Mouse (Mus musculus) spleen, adult 12 weeks (tissue): ENCODE data around the gene Gtse1.

ENCODE experiments used
- DNase-seq: peaks from one replicate; pipeline ENCODE4 v3.0.0; 2022; ENCODE audit warnings: low spot score

Gene Gtse1

GRCm38 (mm10) chr15:85877336-85877735 is 17.8 kb downstream of the Gtse1 start:
- DNase-seq, result no peak

GRCm38 (mm10) chr15:85878848-85879497 is 19.4 kb downstream of the Gtse1 start, which contains the start of gene Trmu:
TSS of gene Trmu (plus strand) at chr15:85879312.
- peak; percentile 69 for DNase-seq

DNA sequence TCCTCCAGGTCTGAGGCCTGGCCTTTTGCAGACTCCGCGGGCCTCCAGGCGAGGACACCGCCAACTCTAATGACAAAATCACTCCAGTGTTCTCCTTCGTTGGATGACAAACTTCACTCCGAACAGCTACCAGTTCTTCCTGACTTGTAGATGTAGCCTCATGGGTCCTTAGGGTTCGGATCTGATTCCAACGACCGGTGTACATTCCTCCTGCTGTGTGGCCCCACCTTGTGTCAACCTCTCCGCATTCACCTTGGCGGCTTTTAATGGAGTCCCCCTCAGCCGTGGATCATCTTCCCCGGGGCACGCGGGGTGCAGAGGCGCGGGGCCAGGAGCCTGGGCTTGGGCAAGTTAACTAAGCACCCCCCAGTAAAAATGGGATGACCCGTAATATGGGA is 20.0 kb downstream of the Gtse1 start:
- DNase-seq, result no peak

DNA sequence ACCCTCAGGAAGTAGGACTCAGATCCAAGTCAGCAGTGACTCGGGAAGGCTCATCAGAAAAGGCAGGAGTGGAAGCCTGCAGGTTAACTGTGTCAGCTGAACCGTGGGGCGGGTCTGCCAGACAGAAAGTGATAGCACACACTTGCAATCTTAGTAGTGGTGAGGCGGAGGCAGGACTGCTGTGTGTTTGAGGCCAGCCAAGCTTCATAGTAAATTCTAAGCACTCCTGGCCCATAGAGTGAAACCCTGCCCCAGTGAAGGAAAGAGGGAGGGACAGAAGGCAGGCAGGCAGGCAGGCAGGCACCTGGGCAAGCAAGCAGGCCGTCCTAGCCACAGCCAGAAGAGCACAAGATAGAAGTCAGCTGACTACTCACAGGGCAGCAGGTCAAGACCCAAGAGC is 26.1 kb downstream of the Gtse1 start:
- DNase-seq, result no peak

DNA sequence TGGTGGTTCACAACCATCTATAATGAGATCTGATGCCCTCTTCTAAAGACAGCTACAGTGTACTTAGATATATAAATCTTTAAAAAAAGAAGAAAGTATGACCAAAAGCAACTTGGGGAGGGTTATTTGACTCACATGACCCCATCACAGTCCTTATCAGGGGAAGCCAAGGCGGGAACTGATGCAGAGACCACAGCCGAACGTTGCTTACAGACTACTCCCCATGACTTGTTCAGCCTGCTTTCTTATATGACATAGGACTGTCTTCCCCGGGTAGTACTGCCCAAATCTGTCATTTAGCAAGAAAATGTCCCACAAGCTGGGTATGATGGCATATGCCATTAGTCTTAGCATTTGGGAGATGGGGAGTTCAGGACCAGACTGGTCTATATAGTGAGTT is 29.7 kb downstream of the Gtse1 start:
- DNase-seq, result no peak

DNA sequence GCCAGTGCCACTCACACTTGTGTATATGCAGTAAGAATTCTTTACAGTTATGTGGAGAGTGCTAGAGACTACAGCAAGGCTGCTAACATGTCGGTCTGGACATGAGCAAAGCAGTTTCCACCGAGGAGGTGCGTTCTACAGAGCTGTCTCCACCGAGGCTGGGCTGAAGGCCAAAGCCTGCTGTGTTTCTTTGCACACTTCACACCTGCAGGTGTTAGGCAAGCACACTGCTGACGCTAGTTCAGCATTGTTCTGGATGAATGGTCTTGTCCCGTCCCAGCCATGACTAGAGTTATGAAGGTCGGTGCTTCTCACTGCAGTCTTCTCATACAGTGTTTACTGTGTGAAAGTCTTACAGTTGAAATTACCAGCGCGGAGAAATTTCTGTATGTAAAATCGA is 32.4 kb downstream of the Gtse1 start:
- no peak for DNase-seq

DNA sequence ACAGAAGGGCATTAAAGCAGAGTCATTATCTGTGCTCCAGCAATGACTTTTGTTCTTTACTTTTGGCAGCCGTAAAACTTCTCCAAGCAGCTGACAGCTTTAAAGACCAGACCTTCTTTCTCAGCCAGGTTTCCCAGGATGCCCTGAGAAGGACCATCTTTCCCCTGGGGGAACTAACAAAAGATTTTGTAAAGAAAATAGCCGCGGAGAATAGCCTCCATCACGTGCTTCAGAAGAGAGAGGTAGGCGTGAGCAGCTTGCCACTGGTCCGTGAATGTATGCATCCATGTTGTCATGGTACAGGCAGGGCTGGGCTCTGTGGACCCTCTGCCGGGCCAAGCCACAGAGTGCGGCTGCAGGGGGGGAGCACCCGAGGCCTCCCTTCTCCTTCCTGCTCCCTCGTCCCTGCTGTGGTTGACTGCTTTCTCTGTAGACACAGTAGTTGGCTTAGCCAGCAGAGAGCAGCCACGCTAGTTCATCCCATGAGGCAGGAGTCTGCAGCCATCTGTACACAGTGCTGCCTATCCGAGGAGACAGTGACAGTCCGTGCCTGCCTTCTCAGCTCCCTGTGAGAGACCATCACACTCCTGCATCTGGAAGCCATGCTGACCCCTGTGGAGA is 33.1 kb downstream of the Gtse1 start:
- DNase-seq, result no peak

DNA sequence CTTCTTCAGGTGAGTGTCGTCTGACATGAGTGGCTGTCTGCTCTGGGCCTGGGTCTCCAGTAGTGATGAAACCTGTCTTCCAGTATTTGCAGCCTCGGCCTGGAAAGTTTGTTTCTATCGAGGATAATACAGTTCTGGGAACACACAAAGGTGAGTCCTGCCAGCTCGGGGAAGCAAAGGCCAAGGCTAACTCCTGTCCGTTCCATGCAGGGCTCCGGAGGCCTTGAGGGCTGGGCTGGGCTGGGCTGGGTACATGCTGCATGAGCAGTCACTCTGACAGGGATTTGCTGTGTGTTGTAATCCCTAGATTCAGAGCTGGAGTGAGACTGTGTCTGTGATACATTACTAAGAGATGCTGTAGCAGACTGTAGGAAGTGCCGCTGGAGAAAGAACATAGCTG is 34.3 kb downstream of the Gtse1 start:
- no peak for DNase-seq

- peak; percentile 66 for DNase-seq
Measured at GRCm38 (mm10) chr15:85896284-85896683, 36.7 kb downstream of the Gtse1 start.

DNA sequence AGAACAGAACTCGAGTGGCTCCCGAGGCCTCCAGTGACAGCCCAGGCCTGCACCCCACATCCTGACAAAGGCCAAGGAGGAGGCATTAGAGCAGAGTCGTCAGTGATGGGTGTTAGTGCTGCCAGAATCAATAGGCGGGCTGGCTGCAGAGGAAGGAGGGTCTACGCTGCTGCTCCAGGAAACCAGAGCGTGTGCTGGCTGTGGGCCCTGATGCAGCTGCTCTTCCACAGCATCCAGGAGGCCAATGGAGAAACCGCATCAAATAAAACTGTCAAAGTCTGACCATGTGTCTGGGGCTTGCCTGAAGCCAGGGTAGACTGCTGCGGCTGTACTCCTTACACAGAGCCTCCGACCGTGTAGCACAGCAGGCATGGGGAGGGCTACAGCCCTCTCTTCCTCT is 37.6 kb downstream of the Gtse1 start:
- no peak for DNase-seq

DNA sequence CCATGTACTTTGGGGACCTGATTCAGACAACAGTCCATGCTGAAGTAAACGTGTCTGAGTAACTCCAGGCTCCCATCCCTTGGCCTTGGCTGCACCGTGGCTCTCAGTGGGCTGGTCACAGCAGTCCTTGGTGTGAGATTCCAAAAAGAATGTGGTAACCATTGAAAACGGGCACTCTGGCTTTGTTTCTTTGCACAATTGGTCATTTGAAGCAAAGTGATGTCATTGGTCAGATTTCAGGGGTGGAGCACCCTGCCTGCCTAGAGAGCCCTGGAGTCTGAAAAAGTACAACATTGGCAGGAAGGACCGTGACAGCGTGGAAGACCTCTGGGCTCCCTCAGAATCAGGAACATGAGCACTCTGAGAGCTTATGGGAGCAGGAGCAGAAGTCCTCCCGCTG is 39.9 kb downstream of the Gtse1 start:
- DNase-seq, result no peak

DNA sequence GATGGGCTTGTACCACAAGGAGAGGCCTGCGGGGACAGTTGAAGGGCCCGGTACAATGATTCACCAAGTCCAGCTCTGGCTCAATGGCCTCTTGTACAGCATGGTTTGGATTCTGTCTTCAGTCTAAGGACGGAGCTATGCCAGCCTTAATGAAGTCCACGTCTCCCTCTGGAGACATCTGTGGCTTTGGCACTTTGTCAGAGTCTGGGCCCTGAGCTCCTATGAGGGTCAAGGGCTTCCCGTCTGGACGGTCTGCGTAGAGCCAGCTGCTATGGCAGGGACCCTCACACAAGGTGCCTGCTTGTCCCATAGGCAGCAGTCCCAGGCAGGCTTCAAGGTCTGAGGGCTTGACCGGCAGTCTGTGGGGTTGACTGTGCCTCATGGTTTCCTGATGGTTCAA is 40.8 kb downstream of the Gtse1 start:
- no peak for DNase-seq

GRCm38 (mm10) chr15:85900801-85901200 is 41.3 kb downstream of the Gtse1 start:
- DNase-seq, result no peak

DNA sequence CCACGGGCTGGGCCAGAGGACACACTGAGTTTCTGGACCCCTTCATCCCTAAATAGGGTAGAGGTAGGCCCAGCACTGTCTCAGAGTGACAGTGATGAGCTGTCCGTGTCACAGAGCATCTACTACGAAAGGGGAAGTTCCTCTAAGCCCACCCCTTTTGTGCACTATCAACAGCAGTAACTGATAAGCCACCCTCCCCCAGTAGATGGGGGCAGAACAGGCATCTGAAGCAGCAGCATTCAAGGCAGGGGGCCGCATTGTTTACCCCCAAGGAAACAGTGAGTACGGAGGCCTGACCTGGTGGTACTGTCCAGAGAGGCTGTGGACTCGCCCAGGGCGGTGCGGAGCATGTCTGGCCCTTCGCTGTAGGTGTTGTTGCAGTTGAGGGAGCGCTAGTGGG is 43.0 kb downstream of the Gtse1 start:
- DNase-seq, result no peak

- no peak for DNase-seq
Measured at GRCm38 (mm10) chr15:85903826-85904225, 44.3 kb downstream of the Gtse1 start.

- DNase-seq, result no peak
Measured at GRCm38 (mm10) chr15:85908660-85909491, 49.3 kb downstream of the Gtse1 start.

- DNase-seq, result no peak
Measured at GRCm38 (mm10) chr15:85909492-85909829, 49.9 kb downstream of the Gtse1 start.

DNA sequence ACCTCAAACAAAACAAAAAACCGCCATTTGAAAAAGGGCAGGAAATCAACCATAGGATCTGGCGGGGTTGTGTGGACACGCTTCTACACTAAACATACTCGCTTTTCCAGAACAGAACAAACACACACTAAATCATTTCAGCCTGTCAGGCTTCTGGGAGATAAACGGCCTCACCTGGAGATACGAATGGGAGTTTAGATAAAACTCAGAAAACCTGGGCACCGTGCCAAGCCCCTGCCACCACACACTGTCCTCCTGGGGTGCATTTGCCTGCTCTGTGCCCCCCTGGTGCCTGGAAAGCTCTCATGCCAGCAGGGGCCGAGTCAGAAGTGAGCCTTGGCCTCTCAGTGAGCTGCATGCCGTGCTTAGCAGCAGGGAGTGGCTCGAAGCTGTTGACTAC is 50.4 kb downstream of the Gtse1 start:
- no peak for DNase-seq

- DNase-seq, result peak; percentile 62
Measured at GRCm38 (mm10) chr15:85913605-85914004, 54.1 kb downstream of the Gtse1 start.

DNA sequence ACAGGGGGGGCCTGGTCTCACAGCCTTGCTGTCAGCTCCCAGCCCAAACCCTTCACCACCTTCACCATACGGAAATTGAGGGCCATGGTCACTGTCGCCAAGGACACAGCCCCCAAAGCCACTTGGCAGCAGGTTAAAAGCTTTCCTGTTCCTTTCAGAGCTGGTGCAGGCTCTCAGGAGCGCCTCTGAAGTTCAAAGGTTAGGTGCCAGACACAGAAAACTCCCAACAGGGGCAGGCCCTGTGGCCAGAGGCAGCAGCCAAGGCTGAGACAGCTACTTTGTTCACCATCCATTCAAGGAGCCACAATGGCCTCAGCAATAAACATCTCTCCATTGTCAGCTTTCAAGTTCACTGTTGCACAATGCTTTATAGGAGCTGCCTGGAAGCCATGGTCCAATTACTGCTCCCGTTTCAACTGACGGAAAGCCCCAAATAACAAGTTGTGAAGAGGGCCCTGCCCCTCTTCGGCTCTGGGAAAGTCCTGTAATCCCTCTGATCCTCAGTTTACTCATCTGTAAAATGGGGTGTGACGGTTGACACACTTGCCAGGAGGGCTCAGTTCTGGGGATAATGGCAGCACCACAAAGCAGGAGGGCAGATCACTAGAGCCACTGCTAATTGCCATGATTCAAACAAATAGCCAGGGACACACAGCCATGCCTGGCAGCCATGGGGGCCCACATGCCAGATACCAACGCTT is 59.8 kb downstream of the Gtse1 start:
- no peak for DNase-seq

GRCm38 (mm10) chr15:85919892-85920248 is 60.3 kb downstream of the Gtse1 start:
- no peak for DNase-seq

DNA sequence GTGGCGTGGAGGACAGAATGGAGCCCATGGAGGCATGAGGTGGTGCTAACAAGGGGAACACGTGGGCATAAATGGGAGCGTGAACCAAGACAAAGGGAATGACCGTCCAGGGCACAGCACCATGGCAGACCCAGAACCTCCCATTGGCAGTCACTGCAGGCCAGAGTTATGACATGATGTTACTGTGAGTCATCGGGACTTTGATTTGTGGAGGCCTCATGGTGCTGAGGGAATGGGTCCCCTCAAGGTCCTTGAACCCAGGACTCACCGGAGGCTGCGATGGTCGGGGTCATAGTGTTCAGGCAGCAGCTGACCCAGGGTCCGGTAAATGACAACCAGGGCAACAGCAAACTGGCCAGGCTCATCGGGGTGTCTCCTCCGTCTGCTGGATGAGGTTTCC is 62.3 kb downstream of the Gtse1 start:
- DNase-seq, result no peak
